Mouse (Mus musculus): Measurements from ENCODE around the gene Guca1a. TPM values are rescaled to one million over a fixed set of nuclear protein-coding genes. Genes with fewer than 3 reads are reported as not detected.

Gene Guca1a
- polyA plus RNA-seq, 1 experiment from 2014 or later, result 0.80 TPM

DNA sequence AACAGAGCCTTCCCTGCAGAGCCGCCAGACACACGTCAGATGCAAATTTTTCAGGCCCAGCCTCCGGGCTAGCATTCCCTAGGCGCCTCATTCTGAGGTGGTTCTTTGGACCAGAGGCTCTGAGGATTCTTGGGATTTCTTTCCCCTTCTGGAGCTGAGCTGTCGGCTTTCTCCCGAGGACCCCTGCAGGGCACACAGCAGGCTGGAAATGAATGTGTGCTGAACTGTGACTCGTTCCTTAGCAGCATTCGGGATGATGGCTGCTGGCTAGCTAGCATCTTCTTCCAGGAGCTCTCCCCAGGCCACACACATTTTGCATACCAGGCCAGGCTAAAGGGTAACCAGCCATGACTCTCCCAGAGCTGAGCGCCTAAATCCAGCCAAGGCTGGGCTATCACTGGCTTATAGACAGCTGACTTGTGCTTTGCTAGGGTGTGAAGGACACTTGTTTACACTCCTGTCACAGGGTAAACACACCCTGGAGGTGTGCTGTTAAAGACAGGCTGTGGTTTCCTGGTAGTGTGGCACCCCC, 40.0 kb upstream of the Guca1a start:
- 0 out of 2 replicates have a peak overlapping the region, but pooled peaks have one; percentile 0 for H3K9ac ChIP-seq (replicated peaks; ENCODE audit: low read depth, low read length)
- no peak overlapping the region for H3K4me3 ChIP-seq (ENCODE audit: low read depth, low read length)
- 3% methylated on average over 9 of the region's 9 CpGs for WGBS
- peaks cover 19% of the 10 kb centered on the region for H3K27me3 ChIP-seq (ENCODE audit: control insufficient read depth, insufficient read depth, low read length)
- H3K9me3 ChIP-seq (ENCODE audit: control insufficient read depth, low read length), result no peaks in the 10 kb centered on the region
- ATAC-seq (ENCODE audit: low read depth), result peak; percentile 65; the same call in 1 of the 2 replicates
- 0 out of 2 replicates have a peak overlapping the region, but pooled peaks have one; percentile 10 for H3K27ac ChIP-seq (ENCODE audit: low read depth, low read length)
- no peaks in the 10 kb centered on the region for H3K4me1 ChIP-seq (ENCODE audit: control insufficient read depth, insufficient read depth, low read length)
- H3K4me2 ChIP-seq (ENCODE audit: low read depth, low read length), result no peak overlapping the region
- no peaks in the 10 kb centered on the region for H3K36me3 ChIP-seq (ENCODE audit: control insufficient read depth, insufficient read depth, low read length)

DNA sequence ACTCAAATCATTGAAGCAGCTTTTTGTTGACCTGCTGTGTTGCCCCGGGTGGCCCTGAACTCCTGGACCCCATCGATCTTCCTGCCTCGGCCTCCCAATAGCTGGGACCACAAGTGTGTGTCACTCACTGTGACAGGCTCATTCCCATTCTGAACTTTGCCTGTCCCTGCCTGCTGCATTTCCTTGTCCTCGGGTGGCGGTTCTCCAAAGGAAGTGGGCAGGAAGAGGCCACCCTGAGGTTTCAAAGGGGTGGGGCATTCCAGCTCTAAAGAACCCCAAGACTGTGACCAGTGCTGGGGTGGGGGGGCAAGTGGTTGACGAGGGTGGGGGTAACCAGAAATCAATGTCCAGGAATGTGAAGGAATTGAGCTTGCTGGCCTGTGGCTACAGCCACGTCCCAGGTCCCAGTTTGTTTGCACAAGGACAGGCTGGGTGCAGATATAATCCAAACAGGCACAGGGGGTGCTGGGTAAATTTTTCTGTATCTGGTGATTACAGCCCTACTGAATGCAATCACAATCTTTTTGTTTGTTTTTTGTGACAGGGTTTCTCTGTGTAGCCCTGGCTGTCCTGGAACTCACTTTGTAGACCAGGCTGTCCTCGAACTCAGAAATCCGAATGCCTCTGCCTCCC, 39.1 kb upstream of the Guca1a start:
- H3K27ac ChIP-seq (ENCODE audit: low read depth, low read length), result no peak overlapping the region
- H3K36me3 ChIP-seq (ENCODE audit: control insufficient read depth, insufficient read depth, low read length), result no peaks in the 10 kb centered on the region
- H3K9ac ChIP-seq (replicated peaks; ENCODE audit: low read depth, low read length), result no peak overlapping the region
- no peak overlapping the region for H3K4me3 ChIP-seq (ENCODE audit: low read depth, low read length)
- H3K9me3 ChIP-seq (ENCODE audit: control insufficient read depth, low read length), result no peaks in the 10 kb centered on the region
- peaks cover 19% of the 10 kb centered on the region for H3K27me3 ChIP-seq (ENCODE audit: control insufficient read depth, insufficient read depth, low read length)
- WGBS, result 35% methylated on average over 9 of the region's 9 CpGs
- H3K4me1 ChIP-seq (ENCODE audit: control insufficient read depth, insufficient read depth, low read length), result no peaks in the 10 kb centered on the region
- no peak overlapping the region for H3K4me2 ChIP-seq (ENCODE audit: low read depth, low read length)
- no peak for ATAC-seq (ENCODE audit: low read depth)

DNA sequence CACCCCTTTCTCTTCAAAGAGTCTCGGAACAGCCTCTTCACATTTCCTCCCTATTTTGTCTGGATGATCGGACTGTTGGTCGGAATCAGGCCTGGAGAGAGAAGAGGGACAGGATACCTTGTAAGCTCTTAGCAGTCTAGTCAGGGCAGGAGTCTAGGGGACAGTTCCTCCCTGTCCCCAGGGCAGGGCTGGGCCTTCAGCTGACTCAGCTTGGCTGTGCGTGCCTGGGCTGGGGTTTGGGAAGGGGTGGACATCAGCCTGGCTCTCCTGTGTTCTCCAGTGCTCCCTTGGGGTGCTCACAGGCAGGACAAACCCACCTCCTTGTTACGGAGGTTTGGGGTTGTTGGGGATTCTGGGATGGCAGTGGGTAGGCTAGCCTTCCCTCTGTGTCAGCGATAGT, 38.2 kb upstream of the Guca1a start:
- 52% methylated on average over 6 of the region's 6 CpGs for WGBS
- Histone ChIP-seq H3K36me3 (ENCODE audit: control insufficient read depth, insufficient read depth, low read length) (no peaks in the 10 kb centered on the region), H3K27me3 (ENCODE audit: control insufficient read depth, insufficient read depth, low read length) (peaks cover 19% of the 10 kb centered on the region), H3K9me3 (ENCODE audit: control insufficient read depth, low read length) (no peaks in the 10 kb centered on the region), H3K4me2 (ENCODE audit: low read depth, low read length) (no peak overlapping the region), H3K27ac (ENCODE audit: low read depth, low read length) (no peak overlapping the region), H3K4me3 (ENCODE audit: low read depth, low read length) (no peak overlapping the region), H3K9ac (replicated peaks; ENCODE audit: low read depth, low read length) (no peak overlapping the region), H3K4me1 (ENCODE audit: control insufficient read depth, insufficient read depth, low read length) (no peaks in the 10 kb centered on the region)
- ATAC-seq (ENCODE audit: low read depth), result no peak

DNA sequence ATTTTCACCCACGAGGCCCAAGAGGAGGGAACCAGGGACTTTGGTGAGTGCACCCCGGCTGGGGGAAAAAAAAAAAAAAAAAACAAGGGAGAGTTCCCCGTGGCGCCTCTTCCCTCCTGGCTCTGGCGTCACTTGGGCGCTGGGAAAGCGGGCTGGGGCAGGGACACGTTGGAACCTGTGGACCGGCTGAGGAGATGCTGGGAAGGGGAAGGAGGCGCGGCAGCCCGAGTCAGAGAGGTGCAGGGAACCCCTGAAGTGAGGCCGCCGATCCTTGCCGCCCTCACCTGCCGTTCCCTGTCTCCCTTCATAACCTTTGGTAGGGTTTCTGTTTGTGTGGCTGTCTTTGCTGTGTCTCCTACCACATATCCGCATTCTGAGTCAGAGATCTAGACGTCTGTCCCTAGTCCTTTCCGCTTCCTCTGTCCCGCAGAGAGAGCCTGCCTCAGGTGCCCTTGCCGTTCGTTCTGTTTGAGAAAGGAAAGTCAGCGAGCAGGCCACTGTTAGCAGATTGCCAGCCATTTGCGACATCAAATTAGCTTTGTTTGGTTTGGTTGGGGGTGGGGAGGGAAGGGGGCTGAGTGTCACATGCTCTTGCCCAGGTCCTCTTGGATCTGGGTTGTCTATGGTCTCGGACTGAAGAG, 36.6 kb upstream of the Guca1a start, which contains the start of gene 1700001C19Rik:
1700001C19Rik (minus strand) TSS at position 470 of the 641 bp plus-strand sequence.
- no peak for ATAC-seq (ENCODE audit: low read depth)
- no peak within 1 kb of the TSS for H3K27ac ChIP-seq (ENCODE audit: low read depth, low read length)
- H3K4me1 ChIP-seq (ENCODE audit: control insufficient read depth, insufficient read depth, low read length), result no peaks in the 10 kb centered on the region
- peak within 1 kb of the TSS; percentile 62 for H3K4me2 ChIP-seq (ENCODE audit: low read depth, low read length)
- 4% methylated on average over 25 of the region's 25 CpGs for WGBS
- no peaks in the 10 kb centered on the region for H3K36me3 ChIP-seq (ENCODE audit: control insufficient read depth, insufficient read depth, low read length)
- peak within 1 kb of the TSS; percentile 32 for H3K4me3 ChIP-seq (ENCODE audit: low read depth, low read length)
- no peaks in the 10 kb centered on the region for H3K9me3 ChIP-seq (ENCODE audit: control insufficient read depth, low read length)
- peaks cover 19% of the 10 kb centered on the region for H3K27me3 ChIP-seq (ENCODE audit: control insufficient read depth, insufficient read depth, low read length)
- peak within 1 kb of the TSS; percentile 37 for H3K9ac ChIP-seq (replicated peaks; ENCODE audit: low read depth, low read length)

DNA sequence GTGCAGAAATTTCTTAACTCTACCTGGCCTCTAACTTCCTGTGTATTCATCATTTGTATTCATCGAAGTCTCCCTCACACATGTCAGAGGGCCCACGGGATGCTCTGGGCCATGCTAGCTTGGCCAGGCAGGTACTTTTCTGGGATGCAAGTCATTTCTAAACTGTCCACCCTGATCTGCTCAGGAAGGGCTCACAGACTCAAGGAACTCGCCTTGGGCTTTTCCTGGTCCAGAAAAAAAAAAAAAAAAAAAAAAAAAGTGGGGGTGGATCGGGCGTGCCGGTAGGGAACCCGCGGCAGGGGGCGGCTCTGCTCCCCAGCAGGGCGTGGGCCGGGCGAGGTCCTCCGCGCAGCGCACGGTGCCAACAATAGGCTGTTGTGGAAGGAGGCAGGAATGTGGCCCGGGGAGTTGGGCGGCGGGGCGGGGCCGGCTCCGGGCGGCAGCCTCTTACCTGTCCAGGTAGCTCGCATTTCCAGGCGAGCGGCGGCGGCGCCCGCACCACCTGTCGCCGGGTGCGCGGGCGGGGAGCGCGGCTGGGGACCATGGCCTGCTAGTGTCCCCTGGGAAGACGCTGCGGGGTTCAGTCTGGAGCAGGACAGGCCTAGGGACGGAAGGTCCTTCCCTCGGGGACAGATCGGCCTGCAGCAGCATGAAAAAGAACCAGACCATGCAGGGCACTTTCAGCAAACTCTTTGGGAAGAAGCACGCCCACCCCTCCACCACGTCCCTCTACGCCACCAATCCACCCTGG, 35.9 kb upstream of the Guca1a start, which contains the start of gene AI661453:
AI661453 (plus strand) TSS at position 460 of the 751 bp plus-strand sequence.
- no peaks in the 10 kb centered on the region for H3K36me3 ChIP-seq (ENCODE audit: control insufficient read depth, insufficient read depth, low read length)
- no peaks in the 10 kb centered on the region for H3K9me3 ChIP-seq (ENCODE audit: control insufficient read depth, low read length)
- peak within 1 kb of the TSS; percentile 37 for H3K9ac ChIP-seq (replicated peaks; ENCODE audit: low read depth, low read length)
- H3K4me1 ChIP-seq (ENCODE audit: control insufficient read depth, insufficient read depth, low read length), result no peaks in the 10 kb centered on the region
- H3K4me2 ChIP-seq (ENCODE audit: low read depth, low read length), result peak within 1 kb of the TSS; percentile 62
- H3K27me3 ChIP-seq (ENCODE audit: control insufficient read depth, insufficient read depth, low read length), result peaks cover 19% of the 10 kb centered on the region
- H3K27ac ChIP-seq (ENCODE audit: low read depth, low read length), result no peak within 1 kb of the TSS
- WGBS, result 1% methylated on average over 45 of the region's 45 CpGs
- peak within 1 kb of the TSS; percentile 32 for H3K4me3 ChIP-seq (ENCODE audit: low read depth, low read length)
- 0 out of 2 replicates have a peak, but pooled peaks have one; percentile 21 for ATAC-seq (ENCODE audit: low read depth)

DNA sequence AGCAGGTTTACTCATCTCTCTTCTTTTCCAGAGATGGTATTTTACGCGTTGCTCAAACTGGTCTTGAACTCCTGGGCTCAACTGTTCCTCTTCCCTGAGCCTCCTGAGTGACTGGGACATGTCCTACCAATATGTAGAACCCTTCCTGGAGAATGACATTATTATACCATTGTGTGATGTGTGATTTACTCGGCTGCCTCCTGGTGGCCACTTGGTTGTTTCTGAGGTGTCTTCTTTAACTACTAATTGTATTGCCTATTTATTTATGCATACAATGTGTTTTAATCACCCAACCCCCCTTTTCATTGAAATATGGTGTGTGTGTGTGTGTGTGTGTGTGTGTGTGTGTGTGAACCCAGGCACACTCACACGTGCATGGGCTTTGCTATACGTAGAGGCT, 30.4 kb upstream of the Guca1a start:
- no peaks in the 10 kb centered on the region for H3K4me1 ChIP-seq (ENCODE audit: control insufficient read depth, insufficient read depth, low read length)
- H3K27ac ChIP-seq (ENCODE audit: low read depth, low read length), result no peak overlapping the region
- no peaks in the 10 kb centered on the region; the same call in 1 of the 2 replicates for H3K27me3 ChIP-seq (ENCODE audit: control insufficient read depth, insufficient read depth, low read length)
- H3K9ac ChIP-seq (replicated peaks; ENCODE audit: low read depth, low read length), result no peak overlapping the region
- no peaks in the 10 kb centered on the region for H3K9me3 ChIP-seq (ENCODE audit: control insufficient read depth, low read length)
- no peak overlapping the region for H3K4me3 ChIP-seq (ENCODE audit: low read depth, low read length)
- H3K4me2 ChIP-seq (ENCODE audit: low read depth, low read length), result no peak overlapping the region
- ATAC-seq (ENCODE audit: low read depth), result no peak
- H3K36me3 ChIP-seq (ENCODE audit: control insufficient read depth, insufficient read depth, low read length), result no peaks in the 10 kb centered on the region
- WGBS, result 74% methylated on average over 5 of the region's 5 CpGs

DNA sequence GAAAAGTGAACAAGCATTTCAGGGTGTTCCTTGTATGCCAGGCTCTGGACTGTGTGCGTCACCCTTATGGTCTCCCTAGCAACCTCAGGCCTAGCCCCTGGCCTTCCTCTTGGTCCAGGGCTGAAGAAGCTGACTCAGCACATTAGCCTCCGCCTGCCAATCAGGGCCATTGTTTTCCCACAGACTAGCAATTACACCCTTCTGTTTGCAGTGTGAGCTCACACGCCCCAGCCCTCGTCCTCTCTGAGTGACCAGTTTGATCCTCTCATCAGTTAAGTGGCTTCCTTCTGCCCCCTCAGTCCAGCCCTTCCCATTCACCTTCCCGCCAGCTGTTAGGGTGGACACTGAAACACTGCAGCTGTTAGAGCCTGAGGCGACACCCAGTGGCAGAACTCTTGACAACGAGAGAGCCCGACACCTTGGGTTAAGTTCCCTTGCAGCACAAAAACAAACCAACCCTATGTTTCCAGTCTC, 28.5 kb upstream of the Guca1a start:
- H3K4me1 ChIP-seq (ENCODE audit: control insufficient read depth, insufficient read depth, low read length), result no peaks in the 10 kb centered on the region
- 2% methylated on average over 8 of the region's 8 CpGs for WGBS
- no peaks in the 10 kb centered on the region for H3K9me3 ChIP-seq (ENCODE audit: control insufficient read depth, low read length)
- no peaks in the 10 kb centered on the region for H3K27me3 ChIP-seq (ENCODE audit: control insufficient read depth, insufficient read depth, low read length)
- ATAC-seq (ENCODE audit: low read depth), result peak; percentile 61
- peak overlapping the region; percentile 19; the same call in 1 of the 2 replicates for H3K4me2 ChIP-seq (ENCODE audit: low read depth, low read length)
- H3K4me3 ChIP-seq (ENCODE audit: low read depth, low read length), result no peak overlapping the region
- H3K9ac ChIP-seq (replicated peaks; ENCODE audit: low read depth, low read length), result 0 out of 2 replicates have a peak overlapping the region, but pooled peaks have one; percentile 4
- H3K27ac ChIP-seq (ENCODE audit: low read depth, low read length), result no peak overlapping the region
- no peaks in the 10 kb centered on the region for H3K36me3 ChIP-seq (ENCODE audit: control insufficient read depth, insufficient read depth, low read length)

DNA sequence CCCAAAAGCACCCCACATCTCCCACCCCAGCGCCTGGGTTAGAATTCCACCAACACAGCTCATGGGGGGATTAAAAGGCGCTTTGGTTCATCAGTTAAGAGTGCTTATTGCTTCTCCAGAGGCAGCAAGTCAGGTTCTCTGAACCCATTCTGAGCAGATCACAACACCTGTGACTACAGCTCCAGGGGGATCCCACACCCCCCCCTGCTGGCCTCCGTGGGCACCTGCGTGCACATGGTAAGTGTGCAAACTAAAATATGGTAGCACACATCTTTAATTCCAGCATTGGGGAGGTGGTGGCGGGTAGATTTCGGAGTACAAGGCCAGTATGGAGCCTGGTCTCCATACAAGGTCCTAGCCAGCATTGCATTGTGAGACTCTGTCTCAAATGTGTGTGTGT, 26.9 kb upstream of the Guca1a start:
- Histone ChIP-seq H3K9ac (replicated peaks; ENCODE audit: low read depth, low read length) (no peak overlapping the region), H3K36me3 (ENCODE audit: control insufficient read depth, insufficient read depth, low read length) (no peaks in the 10 kb centered on the region), H3K9me3 (ENCODE audit: control insufficient read depth, low read length) (no peaks in the 10 kb centered on the region), H3K4me1 (ENCODE audit: control insufficient read depth, insufficient read depth, low read length) (no peaks in the 10 kb centered on the region), H3K27me3 (ENCODE audit: control insufficient read depth, insufficient read depth, low read length) (no peaks in the 10 kb centered on the region), H3K4me3 (ENCODE audit: low read depth, low read length) (no peak overlapping the region), H3K4me2 (ENCODE audit: low read depth, low read length) (no peak overlapping the region), H3K27ac (ENCODE audit: low read depth, low read length) (no peak overlapping the region)
- ATAC-seq (ENCODE audit: low read depth), result no peak
- 79% methylated on average over 6 of the region's 6 CpGs for WGBS

Data from neural tube, embryonic 14.5 days (tissue).